Mouse (Mus musculus): Measurements from ENCODE around the gene Eif2ak4. TPM values are rescaled to one million over a fixed set of nuclear protein-coding genes. Genes with fewer than 3 reads are reported as not detected.

The Eif2ak4 gene
- polyA plus RNA-seq, 1 experiment from 2014 or later: 11.2 TPM

- no peak overlapping the region for H3K4me2 ChIP-seq
- no peak overlapping the region for H3K4me3 ChIP-seq
- ATAC-seq (ENCODE audit: insufficient number of reproducible peaks, insufficient read depth, low FRiP score, low TSS enrichment, low read depth): no peak
- 79% methylated on average over 9 of the region's 9 CpGs for WGBS
- H3K27me3 ChIP-seq: no peaks in the 10 kb centered on the region
- no peak overlapping the region for H3K9ac ChIP-seq
- H3K9me3 ChIP-seq: no peaks in the 10 kb centered on the region
- H3K4me1 ChIP-seq: peaks cover 32% of the 10 kb centered on the region
- no peaks in the 10 kb centered on the region for H3K36me3 ChIP-seq
- no peak overlapping the region for H3K27ac ChIP-seq
These were observed 106.6 kb downstream of the Eif2ak4 start for GRCm38 (mm10) chr2:118495024-118495423.

- H3K27me3 ChIP-seq: no peaks in the 10 kb centered on the region
- H3K9me3 ChIP-seq: no peaks in the 10 kb centered on the region
- 76% methylated on average over 5 of the region's 5 CpGs for WGBS
- H3K36me3 ChIP-seq: no peaks in the 10 kb centered on the region
- no peak overlapping the region for H3K9ac ChIP-seq
- H3K4me1 ChIP-seq: peaks cover 40% of the 10 kb centered on the region
- no peak for ATAC-seq (ENCODE audit: insufficient number of reproducible peaks, insufficient read depth, low FRiP score, low TSS enrichment, low read depth)
- H3K27ac ChIP-seq: no peak overlapping the region
- no peak overlapping the region for H3K4me2 ChIP-seq
- no peak overlapping the region for H3K4me3 ChIP-seq
These were observed 109.5 kb downstream of the Eif2ak4 start for GRCm38 (mm10) chr2:118497890-118498289.

- Histone ChIP-seq H3K36me3 (no peaks in the 10 kb centered on the region), H3K9ac (no peak overlapping the region), H3K9me3 (no peaks in the 10 kb centered on the region), H3K4me3 (no peak overlapping the region), H3K27me3 (no peaks in the 10 kb centered on the region), H3K4me1 (peaks cover 40% of the 10 kb centered on the region), H3K4me2 (no peak overlapping the region), H3K27ac (peak overlapping the region; percentile 73; the same call in 1 of the 2 replicates)
- no peak for ATAC-seq (ENCODE audit: insufficient number of reproducible peaks, insufficient read depth, low FRiP score, low TSS enrichment, low read depth)
- 75% methylated on average over 6 of the region's 6 CpGs for WGBS
These were observed 110.1 kb downstream of the Eif2ak4 start for GRCm38 (mm10) chr2:118498476-118498875.

- peak; percentile 74 for ATAC-seq (ENCODE audit: insufficient number of reproducible peaks, insufficient read depth, low FRiP score, low TSS enrichment, low read depth)
- H3K36me3 ChIP-seq: no peaks in the 10 kb centered on the region
- H3K27me3 ChIP-seq: no peaks in the 10 kb centered on the region
- H3K27ac ChIP-seq: peak overlapping the region; percentile 73
- peak overlapping the region; percentile 22; the same call in 1 of the 2 replicates for H3K9ac ChIP-seq
- H3K4me3 ChIP-seq: no peak overlapping the region
- H3K4me1 ChIP-seq: peaks cover 40% of the 10 kb centered on the region
- H3K9me3 ChIP-seq: no peaks in the 10 kb centered on the region
- H3K4me2 ChIP-seq: peak overlapping the region; percentile 22
- 25% methylated on average over 20 of the region's 20 CpGs for WGBS
These were observed 110.9 kb downstream of the Eif2ak4 start for GRCm38 (mm10) chr2:118499135-118499961.

- 70% methylated on average over 2 of the region's 2 CpGs for WGBS
- H3K4me3 ChIP-seq: no peak overlapping the region
- 0 out of 2 replicates have a peak overlapping the region, but pooled peaks have one; percentile 53 for H3K9ac ChIP-seq
- H3K9me3 ChIP-seq: no peaks in the 10 kb centered on the region
- peak overlapping the region; percentile 73 for H3K27ac ChIP-seq
- H3K4me2 ChIP-seq: peak overlapping the region; percentile 22
- no peaks in the 10 kb centered on the region for H3K36me3 ChIP-seq
- no peaks in the 10 kb centered on the region for H3K27me3 ChIP-seq
- peaks cover 40% of the 10 kb centered on the region for H3K4me1 ChIP-seq
- ATAC-seq (ENCODE audit: insufficient number of reproducible peaks, insufficient read depth, low FRiP score, low TSS enrichment, low read depth): no peak
These were observed 111.8 kb downstream of the Eif2ak4 start for GRCm38 (mm10) chr2:118500191-118500590.

- Histone ChIP-seq H3K27ac (no peak overlapping the region), H3K4me2 (no peak overlapping the region), H3K36me3 (no peaks in the 10 kb centered on the region), H3K27me3 (no peaks in the 10 kb centered on the region), H3K4me3 (no peak overlapping the region), H3K9ac (no peak overlapping the region), H3K4me1 (peaks cover 24% of the 10 kb centered on the region), H3K9me3 (no peaks in the 10 kb centered on the region)
- 86% methylated on average over 7 of the region's 7 CpGs for WGBS
- no peak for ATAC-seq (ENCODE audit: insufficient number of reproducible peaks, insufficient read depth, low FRiP score, low TSS enrichment, low read depth)
These were observed 118.7 kb downstream of the Eif2ak4 start for GRCm38 (mm10) chr2:118507126-118507525.

GRCm38 (mm10) chr2:118509688-118510446 is 121.4 kb downstream of the Eif2ak4 start:
- peak overlapping the region; percentile 46; the same call in 1 of the 2 replicates for H3K9ac ChIP-seq
- peak overlapping the region; percentile 22 for H3K4me2 ChIP-seq

GRCm38 (mm10) chr2:118510447-118511310 is 122.3 kb downstream of the Eif2ak4 start:
- 40% methylated on average over 29 of the region's 29 CpGs for WGBS
- ATAC-seq (ENCODE audit: insufficient number of reproducible peaks, insufficient read depth, low FRiP score, low TSS enrichment, low read depth): peak; percentile 84
- H3K9me3 ChIP-seq: no peaks in the 10 kb centered on the region
- peak overlapping the region; percentile 46; the same call in 1 of the 2 replicates for H3K9ac ChIP-seq
- H3K27ac ChIP-seq: peak overlapping the region; percentile 79
- peak overlapping the region; percentile 22 for H3K4me2 ChIP-seq
- no peak overlapping the region for H3K4me3 ChIP-seq
- H3K36me3 ChIP-seq: no peaks in the 10 kb centered on the region
- no peaks in the 10 kb centered on the region for H3K27me3 ChIP-seq
- peaks cover 27% of the 10 kb centered on the region for H3K4me1 ChIP-seq

More at GRCm38 (mm10) chr2:118509688-118510446, 121.4 kb downstream of the Eif2ak4 start:
- no peak for ATAC-seq (ENCODE audit: insufficient number of reproducible peaks, insufficient read depth, low FRiP score, low TSS enrichment, low read depth)
- Histone ChIP-seq H3K9me3 (no peaks in the 10 kb centered on the region), H3K4me3 (no peak overlapping the region), H3K27ac (peak overlapping the region; percentile 79), H3K4me1 (peaks cover 27% of the 10 kb centered on the region), H3K27me3 (no peaks in the 10 kb centered on the region), H3K36me3 (no peaks in the 10 kb centered on the region)
- WGBS: 53% methylated on average over 8 of the region's 8 CpGs

GRCm38 (mm10) chr2:118511779-118512417 is 123.5 kb downstream of the Eif2ak4 start:
- H3K4me3 ChIP-seq: no peak overlapping the region
- no peaks in the 10 kb centered on the region for H3K27me3 ChIP-seq
- peak overlapping the region; percentile 39; the same call in 1 of the 2 replicates for H3K27ac ChIP-seq
- no peaks in the 10 kb centered on the region for H3K36me3 ChIP-seq
- 47% methylated on average over 11 of the region's 11 CpGs for WGBS
- no peak overlapping the region for H3K9ac ChIP-seq
- H3K4me2 ChIP-seq: no peak overlapping the region
- peaks cover 27% of the 10 kb centered on the region for H3K4me1 ChIP-seq
- no peak for ATAC-seq (ENCODE audit: insufficient number of reproducible peaks, insufficient read depth, low FRiP score, low TSS enrichment, low read depth)
- no peaks in the 10 kb centered on the region for H3K9me3 ChIP-seq

- no peak for ATAC-seq (ENCODE audit: insufficient number of reproducible peaks, insufficient read depth, low FRiP score, low TSS enrichment, low read depth)
- H3K27ac ChIP-seq: peak overlapping the region; percentile 39; the same call in 1 of the 2 replicates
- no peaks in the 10 kb centered on the region for H3K27me3 ChIP-seq
- peaks cover 27% of the 10 kb centered on the region for H3K4me1 ChIP-seq
- no peaks in the 10 kb centered on the region for H3K36me3 ChIP-seq
- H3K4me2 ChIP-seq: no peak overlapping the region
- no peak overlapping the region for H3K4me3 ChIP-seq
- H3K9me3 ChIP-seq: no peaks in the 10 kb centered on the region
- WGBS: 78% methylated on average over 16 of the region's 16 CpGs
- no peak overlapping the region for H3K9ac ChIP-seq
These were observed 124.3 kb downstream of the Eif2ak4 start for GRCm38 (mm10) chr2:118512418-118513377.

Data from embryonic facial prominence, embryonic 13.5 days (tissue).